Mouse (Mus musculus) ES-E14 (cell line): Measurements from ENCODE around the gene Pakap. TPM values are rescaled to one million over a fixed set of nuclear protein-coding genes. Genes with fewer than 3 reads are reported as not detected.

Source experiments
- DNase-seq: peaks from one replicate; pipeline ENCODE4 v3.0.0-alpha.2; 2013; ENCODE audit warnings: low read depth, low spot score
- H3K27ac ChIP-seq: 2 replicates; pipeline ENCODE4 v1.5.1; 2012; ENCODE audit warnings: low read depth, mild to moderate bottlenecking, low read length, moderate library complexity, mixed read lengths; ENCODE audit not compliant: poor library complexity, insufficient read depth, severe bottlenecking
- H3K36me3 ChIP-seq: 2 replicates; pipeline ENCODE4 v1.6.1; 2012; ENCODE audit warnings: mild to moderate bottlenecking, low read length, moderate library complexity, mixed read lengths; ENCODE audit not compliant: control insufficient read depth, poor library complexity, insufficient read depth, severe bottlenecking
- H3K4me1 ChIP-seq, 2 experiments: fragments of 150-350 bp in 1 of 2; sonication (generic) in 1 of 2; 2 replicates each; pipeline ENCODE4 v1.6.1; 2012; ENCODE audit warnings: low read length in 2 of 2, mild to moderate bottlenecking in 1 of 2, mixed read lengths in 1 of 2; ENCODE audit not compliant: control insufficient read depth in 2 of 2, insufficient read depth in 2 of 2, poor library complexity in 1 of 2
- H3K4me3 ChIP-seq, 2 experiments: fragments of 150-350 bp in 1 of 2; sonication (generic) in 1 of 2; 2 replicates each; pipeline ENCODE4 v1.5.1; 2012; ENCODE audit warnings: low read length in 2 of 2, low read depth in 1 of 2, mild to moderate bottlenecking in 1 of 2, mixed read lengths in 1 of 2; ENCODE audit not compliant: insufficient read depth in 1 of 2, poor library complexity in 1 of 2, severe bottlenecking in 1 of 2
- H3K9ac ChIP-seq: 2 replicates; pipeline ENCODE4 v1.6.1; 2012; ENCODE audit warnings: low read depth, mild to moderate bottlenecking, low read length, mixed read lengths; ENCODE audit not compliant: poor library complexity, insufficient read depth, severe bottlenecking
- H3K9me3 ChIP-seq: fragments of 150-350 bp; sonication (generic); 2 replicates; pipeline ENCODE4 v1.6.1; 2012; ENCODE audit warnings: low read depth, mild to moderate bottlenecking, low read length; ENCODE audit not compliant: control insufficient read depth, insufficient read depth
- CHD2 ChIP-seq: IDR thresholded peaks from 2 replicates; pipeline ENCODE4 v1.6.1; 2014; ENCODE audit warnings: mild to moderate bottlenecking, low read depth, low read length, inconsistent platforms
- HCFC1 ChIP-seq: IDR thresholded peaks from 2 replicates; pipeline ENCODE4 v1.6.1; 2012; ENCODE audit warnings: low read length, inconsistent platforms, borderline replicate concordance; ENCODE audit not compliant: insufficient read depth
- MAFK ChIP-seq: IDR thresholded peaks from 2 replicates; pipeline ENCODE4 v1.6.1; 2014; ENCODE audit warnings: mild to moderate bottlenecking, low read depth, low read length, inconsistent platforms; ENCODE audit not compliant: insufficient read depth
- ZC3H11A ChIP-seq: IDR thresholded peaks from 2 replicates; pipeline ENCODE4 v1.6.1; 2012; ENCODE audit warnings: low read depth, mild to moderate bottlenecking, inconsistent platforms, low read length, borderline replicate concordance
- ZNF384 ChIP-seq: IDR thresholded peaks from 2 replicates; pipeline ENCODE4 v1.6.1; 2012; ENCODE audit warnings: low read depth, low read length, inconsistent platforms
- in situ Hi-C, 2 experiments: fragments of 600-800 bp; cut with MboI; formaldehyde crosslinking; loops; one replicate each; pipeline ENCODE4 v1.15.1; 2025; ENCODE audit warnings: low sequenced_read_pairs in 2 of 2, inconsistent platforms in 1 of 2; ENCODE audit not compliant: unreplicated experiment in 2 of 2
- total RNA-seq: library from RNA; depleted of rRNA; stranded (reverse); fragments of 300-350 nt; gene quantifications from 2 replicates; pipeline ENCODE4 v1.2.3, GENCODE M21; 2012

The Pakap gene
- total RNA-seq, 1 experiment = 5.8 TPM

- Histone ChIP-seq H3K9ac (no peak overlapping the region), H3K4me1 (peaks cover 0 to 11% of the 10 kb centered on the region in 2 experiments; a peak in 2 of 4 replicates), H3K36me3 (no peaks in the 10 kb centered on the region), H3K4me3 (no peak overlapping the region), H3K27ac (no peak overlapping the region), H3K9me3 (no peaks in the 10 kb centered on the region)
- no peak for DNase-seq
- TF ChIP-seq ZNF384 (no peak), MAFK (no peak), ZC3H11A (no peak), CHD2 (no peak), HCFC1 (no peak)
- in situ Hi-C loops = no loop called here
Measured at GRCm38 (mm10) chr4:57701576-57701975, 133.6 kb downstream of the Pakap start.

- TF ChIP-seq CHD2 (no peak), ZNF384 (no peak), MAFK (no peak), HCFC1 (no peak), ZC3H11A (no peak)
- no peaks in the 10 kb centered on the region for H3K36me3 ChIP-seq
- in situ Hi-C loops = no loop called here
- H3K27ac ChIP-seq = no peak overlapping the region; the same call in 1 of the 2 replicates
- DNase-seq = no peak
- H3K4me3 ChIP-seq = no peak overlapping the region
- peaks cover 0 to 11% of the 10 kb centered on the region in 2 experiments; a peak in 2 of 4 replicates for H3K4me1 ChIP-seq
- H3K9ac ChIP-seq = no peak overlapping the region
- no peaks in the 10 kb centered on the region for H3K9me3 ChIP-seq
Measured at GRCm38 (mm10) chr4:57703574-57704470, 135.8 kb downstream of the Pakap start.

GRCm38 (mm10) chr4:57704575-57704974 lies 136.6 kb downstream of the Pakap start:
- no peak for TF ChIP-seq MAFK
- no peak for TF ChIP-seq HCFC1
- no peak for TF ChIP-seq ZNF384
- TF ChIP-seq ZC3H11A = no peak
- TF ChIP-seq CHD2 = no peak
- Histone ChIP-seq H3K9me3 (no peaks in the 10 kb centered on the region), H3K4me3 (no peak overlapping the region), H3K9ac (no peak overlapping the region), H3K4me1 (peaks cover 0 to 11% of the 10 kb centered on the region in 2 experiments; a peak in 2 of 4 replicates), H3K36me3 (no peaks in the 10 kb centered on the region), H3K27ac (no peak overlapping the region)
- in situ Hi-C loops = no loop called here
- no peak for DNase-seq

GRCm38 (mm10) chr4:57715849-57716248 lies 147.9 kb downstream of the Pakap start:
- Histone ChIP-seq H3K9me3 (no peaks in the 10 kb centered on the region), H3K9ac (no peak overlapping the region), H3K27ac (no peak overlapping the region), H3K4me1 (peaks cover 0 to 1% of the 10 kb centered on the region in 2 experiments; a peak in 1 of 4 replicates), H3K36me3 (no peaks in the 10 kb centered on the region), H3K4me3 (no peak overlapping the region)
- in situ Hi-C loops = no loop called here
- no peak for TF ChIP-seq HCFC1
- no peak for TF ChIP-seq ZC3H11A
- no peak for TF ChIP-seq ZNF384
- no peak for TF ChIP-seq CHD2
- no peak for TF ChIP-seq MAFK
- no peak for DNase-seq
